Mouse (Mus musculus) T-helper 1 cell (primary cell): ENCODE measurements at regions not wholly inside any gene's neighbourhood (a gene's known extent, or its start where the extent isn't known, plus 50 kb on each side); places are given as distances from the start of the nearest gene placed in this dataset.

ENCODE experiments used
- in situ Hi-C: fragments of 300-600 bp; cut with MboI, MseI; formaldehyde crosslinking; loops from one replicate; pipeline ENCODE4 v1.15.1; 2025; ENCODE audit warnings: high pct_unique_total_duplicates

GRCm38 (mm10) chr4:124005626-124006315, 87.9 kb upstream of the 4930535I16Rik start:
- in situ Hi-C loops: no loop called here

- in situ Hi-C loops: no loop called here
These were observed 84.9 kb upstream of the 4930535I16Rik start for GRCm38 (mm10) chr4:124002760-124003159.

GRCm38 (mm10) chr4:124002105-124002504, 84.3 kb upstream of the 4930535I16Rik start:
- in situ Hi-C loops: no loop called here

GRCm38 (mm10) chr4:123995815-123996214, 78.0 kb upstream of the 4930535I16Rik start:
- in situ Hi-C loops: no loop called here

GRCm38 (mm10) chr4:123991223-123991622, 73.4 kb upstream of the 4930535I16Rik start:
- in situ Hi-C loops: no loop called here

- in situ Hi-C loops: no loop called here
These were observed 72.7 kb upstream of the 4930535I16Rik start for GRCm38 (mm10) chr4:123990293-123991185.
